Mouse (Mus musculus): ENCODE results near the gene Fam81b. TPM values are rescaled to one million over a fixed set of nuclear protein-coding genes. Genes with fewer than 3 reads are reported as not detected.
A peak's percentile ranks its signal among the peaks of the same experiment; 100 is the strongest.
"Not testable (repeated sequence)": the region's sequence is repeated elsewhere in the genome, so short reads cannot be mapped to it uniquely, and the experiment has no call there.

Gene Fam81b
- total RNA-seq (2014; rRNA removed): not detected in 2 replicates
- polyA plus RNA-seq (2015; fragmentation: Nextera tagmentation; extraction: Ambion mirVana): 0.21 and 0.37 TPM in 2 replicates

- no peak for ATAC-seq (ENCODE audit: low FRiP score)
- H3K27ac ChIP-seq (ENCODE audit: low read depth, low read length): no peak within 1 kb of the TSS
- no peak within 1 kb of the TSS for H3K9ac ChIP-seq (replicated peaks; ENCODE audit: low read length, poor library complexity, severe bottlenecking)
- 47% methylated on average over 7 of the region's 7 CpGs for WGBS
- DNase-seq (ENCODE audit: low spot score): peak; percentile 30
- H3K27me3 ChIP-seq (ENCODE audit: insufficient read depth, low read length): no peaks in the 10 kb centered on the region
- no peaks in the 10 kb centered on the region for H3K9me3 ChIP-seq (ENCODE audit: low read length)
- TF ChIP-seq CTCF (IDR thresholded peaks at IDR 0.05): 0 out of 2 replicates have a peak, but pooled peaks have one; percentile 17
- no peak within 1 kb of the TSS for H3K4me2 ChIP-seq (ENCODE audit: low read depth, low read length, poor library complexity, severe bottlenecking)
- no peaks in the 10 kb centered on the region for H3K36me3 ChIP-seq (ENCODE audit: insufficient read depth, low read length)
- no peak within 1 kb of the TSS for H3K4me3 ChIP-seq (ENCODE audit: low read depth, low read length)
- H3K4me1 ChIP-seq (ENCODE audit: insufficient read depth, low read length): no peaks in the 10 kb centered on the region
Observed at GRCm38 (mm10) chr13:76304637-76305122, at the start of gene Fam81b. TSS of gene Fam81b (minus strand) at chr13:76305072.

DNA sequence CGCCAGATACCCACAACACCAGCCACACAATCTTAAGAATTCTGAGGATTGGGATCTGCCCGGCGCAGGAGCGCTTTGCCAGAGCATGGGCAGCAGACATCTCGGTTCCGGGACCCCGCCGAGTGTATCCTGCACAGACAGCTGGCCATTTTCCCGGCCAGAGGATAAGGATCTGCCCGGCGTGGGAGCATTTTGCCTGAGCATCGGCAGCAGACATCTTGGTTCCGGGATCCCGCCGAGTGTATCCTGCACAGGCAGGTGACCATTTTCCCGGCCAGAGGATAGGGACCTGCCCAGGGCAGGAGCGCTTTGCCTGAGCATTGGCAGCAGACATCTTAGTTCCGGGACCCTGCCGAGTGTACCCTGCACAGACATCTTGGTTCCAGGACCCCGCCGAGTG, 41.1 kb upstream of the Fam81b start:
- H3K9ac ChIP-seq (replicated peaks; ENCODE audit: low read length, poor library complexity, severe bottlenecking); H3K9me3 ChIP-seq (ENCODE audit: low read length); H3K4me2 ChIP-seq (ENCODE audit: low read depth, low read length, poor library complexity, severe bottlenecking); H3K36me3 ChIP-seq (ENCODE audit: insufficient read depth, low read length); H3K27me3 ChIP-seq (ENCODE audit: insufficient read depth, low read length); ATAC-seq (ENCODE audit: low FRiP score); DNase-seq (ENCODE audit: low spot score); H3K27ac ChIP-seq (ENCODE audit: low read depth, low read length); H3K4me3 ChIP-seq (ENCODE audit: low read depth, low read length); H3K4me1 ChIP-seq (ENCODE audit: insufficient read depth, low read length): not testable (repeated sequence)
- 90% methylated on average over 16 of the region's 21 CpGs for WGBS

DNA sequence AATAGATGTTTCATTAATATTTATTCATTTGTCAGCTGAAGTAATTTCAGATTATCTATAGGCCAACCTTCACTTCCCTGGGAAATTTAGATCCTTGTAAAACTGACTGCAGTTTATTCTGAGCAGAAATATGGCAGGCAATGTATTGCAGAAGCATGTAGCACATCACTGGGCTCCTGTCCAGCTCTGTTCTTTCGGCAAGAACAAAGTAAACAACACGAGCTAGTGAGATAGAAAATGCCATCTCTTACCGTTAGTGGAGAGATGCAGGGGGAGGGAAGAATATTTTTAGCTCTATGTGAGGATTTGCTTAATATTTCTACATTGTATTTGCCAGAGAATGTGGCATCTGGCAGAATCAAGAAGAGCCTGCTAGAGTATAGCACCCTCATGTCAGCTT, 13.8 kb upstream of the Fam81b start:
- no peak overlapping the region for H3K9ac ChIP-seq (replicated peaks; ENCODE audit: low read length, poor library complexity, severe bottlenecking)
- DNase-seq (ENCODE audit: low spot score): no peak
- 66% methylated on average over 3 of the region's 3 CpGs for WGBS
- H3K4me1 ChIP-seq (ENCODE audit: insufficient read depth, low read length): no peaks in the 10 kb centered on the region
- no peak overlapping the region for H3K27ac ChIP-seq (ENCODE audit: low read depth, low read length)
- ATAC-seq (ENCODE audit: low FRiP score): no peak
- no peak for TF ChIP-seq CTCF (IDR thresholded peaks at IDR 0.05)
- H3K4me3 ChIP-seq (ENCODE audit: low read depth, low read length): no peak overlapping the region
- no peaks in the 10 kb centered on the region for H3K27me3 ChIP-seq (ENCODE audit: insufficient read depth, low read length)
- no peaks in the 10 kb centered on the region for H3K9me3 ChIP-seq (ENCODE audit: low read length)
- no peak overlapping the region for H3K4me2 ChIP-seq (ENCODE audit: low read depth, low read length, poor library complexity, severe bottlenecking)
- H3K36me3 ChIP-seq (ENCODE audit: insufficient read depth, low read length): no peaks in the 10 kb centered on the region

DNA sequence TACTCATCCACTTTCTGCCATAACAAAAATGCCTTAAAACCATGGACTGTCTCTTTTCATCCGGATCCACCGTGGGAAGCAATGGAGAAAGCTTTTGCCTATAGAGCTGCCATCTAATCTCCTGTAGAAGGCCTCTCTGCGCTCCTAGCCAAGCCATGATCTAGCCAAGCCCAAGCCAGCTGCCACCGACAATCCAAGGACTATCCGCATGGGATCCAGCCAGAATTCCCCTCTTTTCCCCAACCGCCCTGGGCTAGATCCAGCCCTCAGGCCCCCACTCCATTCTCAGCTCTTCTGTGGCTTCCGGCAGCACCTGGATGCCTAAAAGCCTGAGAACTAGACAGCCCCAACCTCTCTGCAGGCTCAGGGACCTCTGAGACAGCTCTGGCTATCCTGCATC, 6.7 kb upstream of the Fam81b start:
- H3K27me3 ChIP-seq (ENCODE audit: insufficient read depth, low read length): no peaks in the 10 kb centered on the region
- no peak for ATAC-seq (ENCODE audit: low FRiP score)
- H3K4me1 ChIP-seq (ENCODE audit: insufficient read depth, low read length): no peaks in the 10 kb centered on the region
- H3K9ac ChIP-seq (replicated peaks; ENCODE audit: low read length, poor library complexity, severe bottlenecking): no peak overlapping the region
- WGBS: 90% methylated on average over 7 of the region's 7 CpGs
- no peak overlapping the region for H3K27ac ChIP-seq (ENCODE audit: low read depth, low read length)
- no peaks in the 10 kb centered on the region for H3K36me3 ChIP-seq (ENCODE audit: insufficient read depth, low read length)
- no peak for DNase-seq (ENCODE audit: low spot score)
- H3K9me3 ChIP-seq (ENCODE audit: low read length): no peaks in the 10 kb centered on the region
- TF ChIP-seq CTCF (IDR thresholded peaks at IDR 0.05): no peak
- no peak overlapping the region for H3K4me3 ChIP-seq (ENCODE audit: low read depth, low read length)
- no peak overlapping the region for H3K4me2 ChIP-seq (ENCODE audit: low read depth, low read length, poor library complexity, severe bottlenecking)

- no peaks in the 10 kb centered on the region for H3K27me3 ChIP-seq (ENCODE audit: insufficient read depth, low read length)
- H3K4me1 ChIP-seq (ENCODE audit: insufficient read depth, low read length): no peaks in the 10 kb centered on the region
- no peak overlapping the region for H3K4me3 ChIP-seq (ENCODE audit: low read depth, low read length)
- no peak overlapping the region for H3K9ac ChIP-seq (replicated peaks; ENCODE audit: low read length, poor library complexity, severe bottlenecking)
- TF ChIP-seq CTCF (IDR thresholded peaks at IDR 0.05): no peak
- ATAC-seq (ENCODE audit: low FRiP score): no peak
- DNase-seq (ENCODE audit: low spot score): no peak
- WGBS: 26% methylated on average over 1 of the region's 1 CpGs
- no peak overlapping the region for H3K4me2 ChIP-seq (ENCODE audit: low read depth, low read length, poor library complexity, severe bottlenecking)
- no peak overlapping the region for H3K27ac ChIP-seq (ENCODE audit: low read depth, low read length)
- no peaks in the 10 kb centered on the region for H3K9me3 ChIP-seq (ENCODE audit: low read length)
- H3K36me3 ChIP-seq (ENCODE audit: insufficient read depth, low read length): no peaks in the 10 kb centered on the region
Observed at GRCm38 (mm10) chr13:76308811-76309210, 3.9 kb upstream of the Fam81b start.

DNA sequence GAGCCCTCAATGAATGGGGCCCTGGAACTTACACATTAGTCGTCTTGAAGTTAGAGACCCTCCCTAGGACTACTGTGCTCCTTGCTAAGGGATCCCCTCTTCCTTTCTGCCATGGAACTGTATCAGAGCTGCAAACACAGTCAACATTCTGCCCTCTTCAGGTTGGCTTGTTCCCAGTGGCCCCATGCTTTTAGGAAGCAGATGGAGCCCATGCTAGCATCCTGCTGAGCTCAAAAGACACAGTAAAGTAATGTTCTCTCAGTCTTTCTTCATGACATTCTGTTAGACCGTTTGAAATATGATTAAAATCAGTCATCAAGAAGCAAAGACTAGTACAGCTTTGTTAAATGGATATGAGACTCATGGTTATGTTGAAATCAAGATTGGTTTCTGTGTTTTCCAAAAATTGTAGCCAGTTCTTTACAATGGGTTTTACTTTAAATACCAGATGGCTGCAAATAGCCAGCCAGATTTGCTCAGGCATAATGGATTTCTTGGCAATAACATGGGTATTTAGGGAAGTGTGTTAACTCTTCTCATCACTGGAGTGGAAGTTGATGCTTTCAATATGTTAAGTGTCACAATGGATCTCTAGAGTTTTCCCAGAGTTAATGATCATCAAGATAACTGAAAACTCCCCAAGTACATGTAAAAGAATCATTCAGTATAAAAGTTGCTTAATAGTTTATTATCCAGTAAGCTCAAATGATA, 938 bp upstream of the Fam81b start:
- H3K36me3 ChIP-seq (ENCODE audit: insufficient read depth, low read length): no peaks in the 10 kb centered on the region
- no peak; the same call in 1 of the 2 replicates for ATAC-seq (ENCODE audit: low FRiP score)
- WGBS: 63% methylated on average over 2 of the region's 2 CpGs
- no peak overlapping the region for H3K4me2 ChIP-seq (ENCODE audit: low read depth, low read length, poor library complexity, severe bottlenecking)
- no peak overlapping the region for H3K4me3 ChIP-seq (ENCODE audit: low read depth, low read length)
- DNase-seq (ENCODE audit: low spot score): peak; percentile 78
- no peak overlapping the region for H3K9ac ChIP-seq (replicated peaks; ENCODE audit: low read length, poor library complexity, severe bottlenecking)
- no peaks in the 10 kb centered on the region for H3K27me3 ChIP-seq (ENCODE audit: insufficient read depth, low read length)
- no peaks in the 10 kb centered on the region for H3K4me1 ChIP-seq (ENCODE audit: insufficient read depth, low read length)
- H3K27ac ChIP-seq (ENCODE audit: low read depth, low read length): no peak overlapping the region
- H3K9me3 ChIP-seq (ENCODE audit: low read length): no peaks in the 10 kb centered on the region
- TF ChIP-seq CTCF (IDR thresholded peaks at IDR 0.05): no peak
